Mouse (Mus musculus) hindbrain, embryonic 16.5 days (tissue): ENCODE results near the gene Sycp2l. TPM values are rescaled to one million over a fixed set of nuclear protein-coding genes. Genes with fewer than 3 reads are reported as not detected.
A peak's percentile ranks its signal among the peaks of the same experiment; 100 is the strongest.

ENCODE experiments used
- ATAC-seq: fragments of 200-750 bp; cut with Nextera tagmentation; 2 replicates; pipeline ENCODE4 v1.8.0; 2017; ENCODE audit warnings: moderate TSS enrichment, moderate library complexity
- H3K27ac ChIP-seq: fragments of 300-500 bp; sonication (generic); 2 replicates; pipeline ENCODE4 v1.5.1; 2014; ENCODE audit warnings: low read depth, mild to moderate bottlenecking, control low read depth, low read length, moderate library complexity
- H3K27me3 ChIP-seq: fragments of 300-500 bp; sonication (generic); replicated peaks from 2 replicates; pipeline ENCODE4 v1.6.1; 2014; ENCODE audit warnings: low read length; ENCODE audit not compliant: control insufficient read depth, insufficient read depth
- H3K36me3 ChIP-seq: fragments of 300-500 bp; sonication (generic); 2 replicates; pipeline ENCODE4 v1.6.1; 2014; ENCODE audit warnings: mild to moderate bottlenecking, low read length, moderate library complexity, mixed read lengths; ENCODE audit not compliant: control insufficient read depth, insufficient read depth
- H3K4me1 ChIP-seq: fragments of 300-500 bp; sonication (generic); 2 replicates; pipeline ENCODE4 v1.6.1; 2014; ENCODE audit warnings: low read depth, low read length; ENCODE audit not compliant: control insufficient read depth, insufficient read depth
- H3K4me2 ChIP-seq: fragments of 300-500 bp; sonication (generic); 2 replicates; pipeline ENCODE4 v1.6.1; 2014; ENCODE audit warnings: mild to moderate bottlenecking, low read length, control low read depth, moderate library complexity
- H3K4me3 ChIP-seq: fragments of 300-500 bp; sonication (generic); 2 replicates; pipeline ENCODE4 v1.5.1; 2014; ENCODE audit warnings: mild to moderate bottlenecking, low read length, control low read depth, moderate library complexity
- H3K9ac ChIP-seq: fragments of 300-500 bp; sonication (generic); 2 replicates; pipeline ENCODE4 v1.6.1; 2014; ENCODE audit warnings: low read depth, mild to moderate bottlenecking, control low read depth, low read length, moderate library complexity
- H3K9me3 ChIP-seq: fragments of 300-500 bp; sonication (generic); 2 replicates; pipeline ENCODE4 v1.6.1; 2014; ENCODE audit warnings: mild to moderate bottlenecking, low read length, moderate library complexity; ENCODE audit not compliant: control insufficient read depth
- WGBS: fragments of 180-500 bp; shearing (Covaris S2); extraction: QIAGEN DNeasy Blood & Tissue Kit; methylation state at CpG from one replicate; pipeline ENCODE4 v1.1.7; 2014; 5-methylcytosine and 5-hydroxymethylcytosine counted together
- polyA plus RNA-seq: library from polyadenylated mRNA; unstranded; fragments of >200 nt; fragmentation: Nextera tagmentation; extraction: Ambion mirVana; gene quantifications from 2 replicates; pipeline ENCODE4 v1.2.1, GENCODE M21; 2015

The Sycp2l gene
- polyA plus RNA-seq = 0.09 TPM in 1 of 2 replicates, not detected in the other

DNA sequence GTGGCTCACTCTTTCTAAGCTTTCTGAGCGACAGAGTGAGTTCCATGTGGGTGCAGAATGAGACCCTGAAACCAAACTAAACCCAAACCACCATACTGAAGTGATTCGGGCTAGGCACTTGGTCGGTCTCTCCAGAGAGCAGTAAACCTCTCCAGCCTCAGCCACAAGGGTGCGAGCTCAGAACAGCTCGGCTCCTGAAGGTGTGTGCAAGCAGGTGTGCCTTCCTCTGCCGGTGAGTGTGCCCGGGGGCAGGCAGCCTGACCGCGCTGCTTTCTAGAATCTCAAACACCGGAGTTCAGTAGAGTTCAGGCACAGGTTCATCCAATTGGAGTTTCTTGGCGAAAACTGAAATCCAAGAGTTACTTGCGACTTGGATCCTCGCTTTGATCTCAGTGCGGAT lies at the start of gene Sycp2l:
Sycp2l (plus strand) TSS at position 368 of the 400 bp plus-strand sequence.
- Histone ChIP-seq H3K4me2 (peak within 1 kb of the TSS; percentile 22), H3K9me3 (no peaks in the 10 kb centered on the region), H3K27me3 (no peaks in the 10 kb centered on the region; the same call in 1 of the 2 replicates), H3K4me1 (no peaks in the 10 kb centered on the region), H3K9ac (no peak within 1 kb of the TSS), H3K4me3 (no peak within 1 kb of the TSS), H3K36me3 (no peaks in the 10 kb centered on the region), H3K27ac (no peak within 1 kb of the TSS)
- WGBS = 30% methylated on average over 14 of the region's 14 CpGs
- no peak for ATAC-seq

DNA sequence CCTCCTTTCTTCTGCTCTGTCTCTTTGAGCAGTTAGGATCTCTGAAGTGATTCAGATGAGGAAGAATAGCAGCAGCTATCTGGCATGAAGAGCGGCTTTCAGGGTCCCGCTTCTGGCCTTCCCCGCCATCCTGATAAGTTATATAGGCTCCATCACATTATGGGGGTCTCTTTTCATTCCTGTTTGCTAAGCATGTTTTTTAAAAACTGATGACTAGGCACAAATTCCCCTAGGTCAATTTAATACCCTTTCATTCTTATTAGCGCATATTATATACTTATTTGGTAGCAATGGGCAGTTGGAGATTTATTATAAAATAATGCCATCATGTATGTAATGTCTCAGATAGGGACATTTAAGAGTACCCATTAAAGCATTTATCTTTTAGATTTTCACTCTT lies 46.5 kb upstream of the Sycp2l start:
- no peak overlapping the region for H3K4me3 ChIP-seq
- WGBS = 92% methylated on average over 4 of the region's 4 CpGs
- no peaks in the 10 kb centered on the region for H3K9me3 ChIP-seq
- no peaks in the 10 kb centered on the region for H3K4me1 ChIP-seq
- no peak overlapping the region for H3K27ac ChIP-seq
- no peaks in the 10 kb centered on the region for H3K36me3 ChIP-seq
- H3K27me3 ChIP-seq = no peaks in the 10 kb centered on the region
- no peak overlapping the region for H3K9ac ChIP-seq
- no peak overlapping the region for H3K4me2 ChIP-seq
- ATAC-seq = no peak

DNA sequence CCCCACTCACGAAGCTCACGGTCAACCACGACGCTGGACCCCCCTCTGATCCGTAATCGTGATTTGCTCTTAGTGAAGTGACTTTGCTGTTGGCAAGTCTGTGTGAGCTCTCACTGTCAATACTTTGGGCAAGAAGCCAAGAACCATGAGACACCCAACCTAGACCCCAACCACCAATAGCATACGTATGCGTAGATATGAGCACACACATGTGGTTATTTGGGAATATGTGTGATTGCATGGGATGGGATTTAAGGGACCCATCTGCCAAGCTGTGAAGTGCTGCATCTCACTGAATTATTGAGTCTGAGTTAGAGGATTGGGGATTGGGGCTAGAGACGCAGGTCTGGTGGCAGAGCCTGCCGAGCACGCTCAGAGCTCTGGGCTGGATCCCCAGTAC lies 42.5 kb upstream of the Sycp2l start:
- no peak overlapping the region for H3K27ac ChIP-seq
- ATAC-seq = no peak
- no peaks in the 10 kb centered on the region for H3K9me3 ChIP-seq
- H3K27me3 ChIP-seq = no peaks in the 10 kb centered on the region
- H3K4me1 ChIP-seq = no peaks in the 10 kb centered on the region
- H3K4me3 ChIP-seq = no peak overlapping the region
- 86% methylated on average over 11 of the region's 11 CpGs for WGBS
- no peak overlapping the region for H3K9ac ChIP-seq
- H3K4me2 ChIP-seq = no peak overlapping the region
- no peaks in the 10 kb centered on the region for H3K36me3 ChIP-seq

DNA sequence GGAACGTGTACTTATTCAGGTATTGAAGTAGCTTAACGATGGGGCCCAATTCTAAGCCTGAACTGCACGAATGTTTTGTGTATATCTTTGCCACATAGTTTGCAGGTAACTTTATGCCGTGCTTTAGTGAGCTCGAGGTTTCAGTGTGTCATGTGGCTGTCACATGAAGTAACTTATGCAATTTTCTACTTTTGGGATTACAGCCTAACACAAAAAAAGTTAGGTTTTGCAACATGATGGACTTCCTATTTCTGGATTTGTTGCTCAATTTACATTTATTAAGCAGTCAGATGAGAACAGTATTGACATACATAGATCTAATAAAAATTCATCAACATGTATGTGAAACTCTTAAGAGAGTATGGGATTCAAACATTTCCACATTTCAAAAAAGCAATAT lies 40.3 kb upstream of the Sycp2l start:
- WGBS = 90% methylated on average over 5 of the region's 5 CpGs
- H3K4me1 ChIP-seq = no peaks in the 10 kb centered on the region
- no peak overlapping the region for H3K4me2 ChIP-seq
- no peaks in the 10 kb centered on the region for H3K27me3 ChIP-seq
- no peaks in the 10 kb centered on the region for H3K9me3 ChIP-seq
- H3K27ac ChIP-seq = no peak overlapping the region
- H3K9ac ChIP-seq = no peak overlapping the region
- no peaks in the 10 kb centered on the region for H3K36me3 ChIP-seq
- H3K4me3 ChIP-seq = no peak overlapping the region
- no peak for ATAC-seq

DNA sequence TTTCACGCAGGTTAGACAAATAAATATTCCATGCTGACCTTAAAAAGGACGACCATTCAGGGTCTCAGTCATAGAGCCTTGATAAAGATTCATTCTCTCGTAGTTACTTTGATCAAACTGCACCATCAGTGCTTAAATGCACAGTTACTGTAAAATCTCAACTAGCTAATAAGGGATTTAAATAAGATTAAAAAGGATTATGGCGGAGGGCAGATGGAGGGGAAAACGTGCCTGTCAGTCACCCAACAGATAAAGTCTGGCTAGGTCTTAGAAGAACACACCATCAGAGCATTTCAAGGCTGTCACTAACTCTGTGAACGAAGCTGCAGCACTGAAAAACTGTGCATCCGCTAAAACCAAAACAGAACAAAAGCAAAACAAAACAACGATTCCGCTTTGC lies 36.2 kb upstream of the Sycp2l start:
- no peaks in the 10 kb centered on the region for H3K27me3 ChIP-seq
- no peaks in the 10 kb centered on the region for H3K4me1 ChIP-seq
- WGBS = 72% methylated on average over 9 of the region's 9 CpGs
- no peak overlapping the region for H3K9ac ChIP-seq
- H3K9me3 ChIP-seq = no peaks in the 10 kb centered on the region
- no peaks in the 10 kb centered on the region for H3K36me3 ChIP-seq
- no peak overlapping the region for H3K27ac ChIP-seq
- peak overlapping the region; percentile 88; the same call in 1 of the 2 replicates for H3K4me2 ChIP-seq
- no peak overlapping the region for H3K4me3 ChIP-seq
- no peak for ATAC-seq

DNA sequence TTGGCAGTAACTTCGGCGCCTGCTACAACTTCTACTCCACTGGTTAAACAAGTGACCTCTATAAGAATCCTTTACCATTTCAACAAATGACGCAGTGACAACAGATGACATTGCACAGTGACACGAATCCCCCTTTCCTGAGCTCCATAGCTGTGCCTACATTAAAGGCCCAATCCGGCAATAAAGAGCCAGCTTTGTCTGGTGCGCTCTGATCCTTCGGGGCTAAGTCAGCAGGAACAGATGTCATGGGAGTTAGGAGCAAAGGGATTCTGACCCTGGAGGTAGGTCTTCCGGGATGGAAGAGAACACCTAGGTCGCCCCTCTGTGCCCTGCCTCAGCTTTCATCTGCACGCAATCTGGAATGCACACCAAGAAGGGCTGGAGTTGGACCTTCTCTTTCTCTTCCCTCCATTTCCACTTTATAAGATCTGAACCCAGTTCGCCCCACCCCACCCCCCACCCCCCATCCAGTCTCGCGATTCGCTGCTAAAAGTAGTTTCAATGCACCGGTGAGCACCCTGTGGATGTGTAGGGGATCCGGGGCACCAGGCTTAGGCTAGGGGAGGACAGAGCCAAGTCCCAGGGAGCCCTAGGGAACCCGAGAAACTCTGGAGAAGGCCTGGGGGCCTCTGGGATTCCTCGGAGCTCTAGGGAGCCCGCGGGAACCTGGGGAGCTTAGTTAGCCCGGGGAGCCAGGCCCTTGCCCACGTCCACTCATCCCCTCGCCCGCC lies 35.3 kb upstream of the Sycp2l start:
- Histone ChIP-seq H3K27ac (no peak overlapping the region), H3K9ac (peak overlapping the region; percentile 64)
- 8% methylated on average over 24 of the region's 24 CpGs for WGBS

DNA sequence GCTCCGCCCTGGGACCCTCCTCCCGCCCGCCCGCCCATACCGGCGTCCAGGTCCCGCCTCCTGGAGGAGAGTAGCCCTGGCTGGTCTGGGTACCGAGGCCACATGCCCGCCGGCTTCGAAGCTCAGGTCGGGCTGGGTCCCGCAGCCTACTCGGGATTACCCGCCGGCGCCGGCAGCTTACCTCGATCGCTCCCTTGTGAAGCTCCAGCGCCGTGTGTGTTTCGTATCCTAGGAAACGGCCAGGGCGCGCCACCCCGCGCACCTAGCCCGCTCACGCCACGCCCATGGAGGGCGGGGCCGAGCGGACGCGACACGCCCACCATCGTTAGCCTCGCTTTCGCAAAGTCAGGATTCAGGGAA lies 34.7 kb upstream of the Sycp2l start, which contains the start of gene Mak:
Mak (minus strand) TSS at position 286 of the 360 bp plus-strand sequence.
- peak; percentile 95 for ATAC-seq
- Histone ChIP-seq H3K4me3 (peak within 1 kb of the TSS; percentile 62), H3K27ac (no peak within 1 kb of the TSS), H3K36me3 (no peaks in the 10 kb centered on the region), H3K27me3 (no peaks in the 10 kb centered on the region), H3K9ac (peak within 1 kb of the TSS; percentile 64), H3K9me3 (no peaks in the 10 kb centered on the region), H3K4me2 (peak within 1 kb of the TSS; percentile 88), H3K4me1 (no peaks in the 10 kb centered on the region)
- 0% methylated on average over 38 of the region's 40 CpGs for WGBS

More for the DNA sequence above, 35.3 kb upstream of the Sycp2l start:
- H3K4me3 ChIP-seq = peak overlapping the region; percentile 62
- H3K4me1 ChIP-seq = no peaks in the 10 kb centered on the region
- H3K27me3 ChIP-seq = no peaks in the 10 kb centered on the region
- H3K4me2 ChIP-seq = peak overlapping the region; percentile 88
- no peaks in the 10 kb centered on the region for H3K9me3 ChIP-seq
- no peaks in the 10 kb centered on the region for H3K36me3 ChIP-seq
- ATAC-seq = peak; percentile 64; the same call in 1 of the 2 replicates

DNA sequence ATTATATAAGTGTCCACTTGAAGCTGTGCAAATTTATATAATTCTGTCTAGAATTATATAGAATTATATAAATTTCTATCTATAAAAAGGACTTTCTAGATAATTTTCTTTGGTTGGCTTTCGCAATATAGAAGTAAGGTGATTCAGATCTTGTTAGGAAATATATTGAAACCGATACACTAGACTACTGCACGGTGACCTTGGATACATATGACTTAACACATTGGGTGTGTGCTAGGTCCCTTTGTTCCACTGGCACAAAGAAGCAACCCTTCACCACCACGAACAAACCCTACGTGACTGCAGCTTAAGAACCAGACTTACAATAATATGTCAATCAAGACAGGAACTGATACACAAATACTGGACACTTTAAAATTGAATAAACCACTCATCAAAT lies 34.2 kb upstream of the Sycp2l start:
- Histone ChIP-seq H3K4me3 (no peak overlapping the region), H3K9me3 (no peaks in the 10 kb centered on the region), H3K9ac (no peak overlapping the region), H3K27ac (no peak overlapping the region), H3K36me3 (no peaks in the 10 kb centered on the region), H3K4me2 (peak overlapping the region; percentile 88), H3K4me1 (no peaks in the 10 kb centered on the region), H3K27me3 (no peaks in the 10 kb centered on the region)
- 56% methylated on average over 5 of the region's 5 CpGs for WGBS
- 0 out of 2 replicates have a peak, but pooled peaks have one; percentile 48 for ATAC-seq

DNA sequence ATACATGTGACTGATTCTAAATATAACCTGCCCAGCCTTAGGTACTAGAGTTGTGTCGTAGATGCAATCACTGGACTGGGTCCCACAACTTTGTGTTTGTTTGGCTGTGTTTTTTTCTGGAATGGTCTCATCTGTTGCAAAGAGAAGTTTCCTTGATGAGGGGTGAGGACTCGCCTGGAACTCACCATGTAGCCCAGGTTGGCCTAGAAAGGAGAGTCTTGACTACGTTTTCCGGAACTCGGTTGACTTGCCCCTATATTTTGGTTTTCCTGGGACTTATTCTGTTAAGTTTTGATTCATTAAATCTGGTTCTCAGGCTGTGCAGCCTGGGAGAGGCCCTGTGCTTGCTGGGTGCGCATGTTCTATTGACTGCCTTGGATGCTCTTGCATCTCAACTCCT lies 33.4 kb upstream of the Sycp2l start:
- 91% methylated on average over 6 of the region's 6 CpGs for whole genome bisulfite sequencing
- no peak overlapping the region for H3K4me3 ChIP-seq
- no peak for ATAC-seq
- H3K9ac ChIP-seq = no peak overlapping the region
- no peaks in the 10 kb centered on the region for H3K4me1 ChIP-seq
- no peak overlapping the region for H3K4me2 ChIP-seq
- H3K9me3 ChIP-seq = no peaks in the 10 kb centered on the region
- no peak overlapping the region for H3K27ac ChIP-seq
- H3K27me3 ChIP-seq = no peaks in the 10 kb centered on the region
- H3K36me3 ChIP-seq = no peaks in the 10 kb centered on the region
